Mouse (Mus musculus) ES-E14 (cell line): ENCODE results near the gene Zfp512b.

Experiments
- CHD2 ChIP-seq: IDR thresholded peaks from 2 replicates; pipeline ENCODE4 v1.6.1; 2014; ENCODE audit warnings: mild to moderate bottlenecking, low read depth, low read length, inconsistent platforms
- HCFC1 ChIP-seq: IDR thresholded peaks from 2 replicates; pipeline ENCODE4 v1.6.1; 2012; ENCODE audit warnings: low read length, inconsistent platforms, borderline replicate concordance; ENCODE audit not compliant: insufficient read depth
- MAFK ChIP-seq: IDR thresholded peaks from 2 replicates; pipeline ENCODE4 v1.6.1; 2014; ENCODE audit warnings: mild to moderate bottlenecking, low read depth, low read length, inconsistent platforms; ENCODE audit not compliant: insufficient read depth
- ZC3H11A ChIP-seq: IDR thresholded peaks from 2 replicates; pipeline ENCODE4 v1.6.1; 2012; ENCODE audit warnings: low read depth, mild to moderate bottlenecking, inconsistent platforms, low read length, borderline replicate concordance
- ZNF384 ChIP-seq: IDR thresholded peaks from 2 replicates; pipeline ENCODE4 v1.6.1; 2012; ENCODE audit warnings: low read depth, low read length, inconsistent platforms

GRCm38 (mm10) chr2:181536410-181536809 lies 56.2 kb downstream of the Zfp512b start:
- TF ChIP-seq ZC3H11A, result no peak
- TF ChIP-seq ZNF384, result no peak
- no peak for TF ChIP-seq CHD2
- no peak for TF ChIP-seq HCFC1
- no peak for TF ChIP-seq MAFK
